Mouse (Mus musculus) embryo, embryonic 11.5 days (tissue): Measurements from ENCODE around the gene Fbp2.

ENCODE experiments used
- DNase-seq: peaks from one replicate; pipeline ENCODE4 v3.0.0-alpha.2; 2012; ENCODE audit warnings: low read depth, low spot score

Fbp2 gene

GRCm38 (mm10) chr13:62857941-62858915 is at the start of gene Fbp2:
Gene Fbp2 (minus strand): TSS chr13:62858422.
- DNase-seq = no peak

GRCm38 (mm10) chr13:62907527-62908162 is 49.4 kb upstream of the Fbp2 start:
- DNase-seq = no peak

GRCm38 (mm10) chr13:62901139-62901538 is 42.9 kb upstream of the Fbp2 start:
- DNase-seq = no peak

- DNase-seq = no peak
Observed at GRCm38 (mm10) chr13:62897927-62898646, 39.9 kb upstream of the Fbp2 start.

GRCm38 (mm10) chr13:62893044-62893842 is 35.0 kb upstream of the Fbp2 start:
- DNase-seq = no peak

- DNase-seq = no peak
Observed at GRCm38 (mm10) chr13:62889311-62889710, 31.1 kb upstream of the Fbp2 start.

GRCm38 (mm10) chr13:62887712-62888441 is 29.7 kb upstream of the Fbp2 start, which contains the start of gene Fbp1:
Gene Fbp1 (minus strand): TSS chr13:62888282.
- DNase-seq = no peak

- DNase-seq = no peak
Observed at GRCm38 (mm10) chr13:62884536-62884935, 26.3 kb upstream of the Fbp2 start.

GRCm38 (mm10) chr13:62883925-62884324 is 25.7 kb upstream of the Fbp2 start:
- no peak for DNase-seq

GRCm38 (mm10) chr13:62883436-62883835 is 25.2 kb upstream of the Fbp2 start:
- DNase-seq = no peak

- no peak for DNase-seq
Observed at GRCm38 (mm10) chr13:62882856-62883255, 24.6 kb upstream of the Fbp2 start.

GRCm38 (mm10) chr13:62881336-62881735 is 23.1 kb upstream of the Fbp2 start:
- no peak for DNase-seq

- DNase-seq = no peak
Observed at GRCm38 (mm10) chr13:62879831-62880615, 21.8 kb upstream of the Fbp2 start.

- no peak for DNase-seq
Observed at GRCm38 (mm10) chr13:62879411-62879810, 21.2 kb upstream of the Fbp2 start.

GRCm38 (mm10) chr13:62877247-62877646 is 19.0 kb upstream of the Fbp2 start:
- no peak for DNase-seq

- no peak for DNase-seq
Observed at GRCm38 (mm10) chr13:62876111-62876510, 17.9 kb upstream of the Fbp2 start.

- no peak for DNase-seq
Observed at GRCm38 (mm10) chr13:62872252-62872651, 14.0 kb upstream of the Fbp2 start.

- DNase-seq = no peak
Observed at GRCm38 (mm10) chr13:62870605-62871004, 12.4 kb upstream of the Fbp2 start.

- DNase-seq = no peak
Observed at GRCm38 (mm10) chr13:62866817-62867216, 8.6 kb upstream of the Fbp2 start.
